Mouse (Mus musculus) midbrain, embryonic 16.5 days (tissue): ENCODE measurements around the gene Cdk4. TPM values are rescaled to one million over a fixed set of nuclear protein-coding genes. Genes with fewer than 3 reads are reported as not detected.

ENCODE experiments used
- ATAC-seq: fragments of 200-750 bp; cut with Nextera tagmentation; 2 replicates; pipeline ENCODE4 v1.8.0; 2017; ENCODE audit warnings: moderate TSS enrichment
- H3K27ac ChIP-seq: fragments of 300-500 bp; sonication (generic); 2 replicates; pipeline ENCODE4 v1.5.1; 2014; ENCODE audit warnings: mild to moderate bottlenecking, low read length, mixed read lengths
- H3K27me3 ChIP-seq: fragments of 300-500 bp; sonication (generic); 2 replicates; pipeline ENCODE4 v1.6.1; 2014; ENCODE audit warnings: low read depth, low read length, mixed read lengths; ENCODE audit not compliant: control insufficient read depth, insufficient read depth
- H3K36me3 ChIP-seq: fragments of 300-500 bp; sonication (generic); 2 replicates; pipeline ENCODE4 v1.6.1; 2014; ENCODE audit warnings: mild to moderate bottlenecking, low read length, moderate library complexity, mixed read lengths; ENCODE audit not compliant: control insufficient read depth, insufficient read depth
- H3K4me1 ChIP-seq: fragments of 300-500 bp; sonication (generic); 2 replicates; pipeline ENCODE4 v1.6.1; 2014; ENCODE audit warnings: mild to moderate bottlenecking, low read length, mixed read lengths; ENCODE audit not compliant: control insufficient read depth, insufficient read depth
- H3K4me2 ChIP-seq: fragments of 300-500 bp; sonication (generic); 2 replicates; pipeline ENCODE4 v1.6.1; 2014; ENCODE audit warnings: mild to moderate bottlenecking, low read length, mixed read lengths
- H3K4me3 ChIP-seq: fragments of 300-500 bp; sonication (generic); 2 replicates; pipeline ENCODE4 v1.5.1; 2014; ENCODE audit warnings: low read depth, mild to moderate bottlenecking, low read length, moderate library complexity, mixed read lengths
- H3K9ac ChIP-seq: fragments of 300-500 bp; sonication (generic); 2 replicates; pipeline ENCODE4 v1.6.1; 2014; ENCODE audit warnings: low read depth, low read length, mixed read lengths
- H3K9me3 ChIP-seq: fragments of 300-500 bp; sonication (generic); replicated peaks from 2 replicates; pipeline ENCODE4 v1.6.1; 2014; ENCODE audit warnings: mild to moderate bottlenecking, low read length, mixed read lengths; ENCODE audit not compliant: control insufficient read depth, poor library complexity, severe bottlenecking
- WGBS: fragments of 180-500 bp; shearing (Covaris S2); extraction: QIAGEN DNeasy Blood & Tissue Kit; methylation state at CpG from one replicate; pipeline ENCODE4 v1.1.7; 2014; 5-methylcytosine and 5-hydroxymethylcytosine counted together
- polyA plus RNA-seq: library from polyadenylated mRNA; unstranded; fragments of >200 nt; fragmentation: Nextera tagmentation; extraction: Ambion mirVana; gene quantifications from 2 replicates; pipeline ENCODE4 v1.2.1, GENCODE M21; 2015

Gene Cdk4
- polyA plus RNA-seq, 1 experiment from 2014 or later = 646 TPM

- Histone ChIP-seq H3K9me3 (no peaks in the 10 kb centered on the region), H3K4me3 (no peak overlapping the region), H3K27me3 (no peaks in the 10 kb centered on the region), H3K36me3 (peaks cover 28% of the 10 kb centered on the region), H3K4me1 (no peaks in the 10 kb centered on the region), H3K4me2 (no peak overlapping the region), H3K27ac (no peak overlapping the region), H3K9ac (no peak overlapping the region)
- no peak for ATAC-seq
- 95% methylated on average over 11 of the region's 11 CpGs for WGBS
Observed at GRCm38 (mm10) chr10:127114408-127114807, 51.1 kb downstream of the Cdk4 start.

- H3K9ac ChIP-seq = no peak overlapping the region
- no peak overlapping the region for H3K4me3 ChIP-seq
- H3K9me3 ChIP-seq = no peaks in the 10 kb centered on the region
- H3K4me1 ChIP-seq = peaks cover 5% of the 10 kb centered on the region
- H3K27me3 ChIP-seq = no peaks in the 10 kb centered on the region
- H3K4me2 ChIP-seq = no peak overlapping the region
- no peak for ATAC-seq
- 85% methylated on average over 2 of the region's 2 CpGs for WGBS
- peaks cover 28% of the 10 kb centered on the region for H3K36me3 ChIP-seq
- H3K27ac ChIP-seq = no peak overlapping the region
Observed at GRCm38 (mm10) chr10:127115068-127115467, 51.7 kb downstream of the Cdk4 start.

Other genes with a start within 250 kb of the Cdk4 start
- 13.4 and 15.6 TPM in 2 replicates for gene Atp23, start 162.2 kb upstream of the Cdk4 start, polyA plus RNA-seq
- gene Ctdsp2, start 84.8 kb upstream of the Cdk4 start, polyA plus RNA-seq = 12.0 and 13.5 TPM in 2 replicates
- gene Avil, start 62.8 kb upstream of the Cdk4 start, polyA plus RNA-seq = 1.7 and 2.8 TPM in 2 replicates
- gene Tsfm, start 32.7 kb upstream of the Cdk4 start, polyA plus RNA-seq = 61.4 and 67.7 TPM in 2 replicates
- gene Mettl1, start 22.1 kb upstream of the Cdk4 start, polyA plus RNA-seq = 20.1 TPM in 2 replicates
- gene Eef1akmt3, start 22.0 kb upstream of the Cdk4 start, polyA plus RNA-seq = 0.21 and 0.22 TPM in 2 replicates
- gene Cyp27b1, start 15.3 kb upstream of the Cdk4 start, polyA plus RNA-seq = 0.08 and 0.14 TPM in 2 replicates
- 5.6 and 6.3 TPM in 2 replicates for gene March9, start 3.4 kb upstream of the Cdk4 start, polyA plus RNA-seq
- gene Tspan31, start 6.7 kb downstream of the Cdk4 start, polyA plus RNA-seq = 105 and 110 TPM in 2 replicates
- gene Agap2, start 11.8 kb downstream of the Cdk4 start, polyA plus RNA-seq = 5.1 and 5.3 TPM in 2 replicates
- gene Os9, start 57.6 kb downstream of the Cdk4 start, polyA plus RNA-seq = 132 and 138 TPM in 2 replicates
- 60.7 and 71.7 TPM in 2 replicates for gene B4galnt1, start 101.7 kb downstream of the Cdk4 start, polyA plus RNA-seq
- gene Slc26a10, start 117.1 kb downstream of the Cdk4 start, polyA plus RNA-seq = 1.1 and 1.2 TPM in 2 replicates
- 19.6 and 20.2 TPM in 2 replicates for gene Arhgef25, start 126.5 kb downstream of the Cdk4 start, polyA plus RNA-seq
- gene Dtx3, start 132.2 kb downstream of the Cdk4 start, polyA plus RNA-seq = 254 and 255 TPM in 2 replicates
- 16.9 and 18.4 TPM in 2 replicates for gene Pip4k2c, start 148.1 kb downstream of the Cdk4 start, polyA plus RNA-seq
- gene Kif5a, start 199.8 kb downstream of the Cdk4 start, polyA plus RNA-seq = 113 and 120 TPM in 2 replicates
- 332 and 345 TPM in 2 replicates for gene Dctn2, start 202.8 kb downstream of the Cdk4 start, polyA plus RNA-seq
- gene Mbd6, start 225.5 kb downstream of the Cdk4 start, polyA plus RNA-seq = 12.6 and 15.3 TPM in 2 replicates
- gene Mars, start 248.3 kb downstream of the Cdk4 start, polyA plus RNA-seq = 123 and 128 TPM in 2 replicates